Mouse (Mus musculus): ENCODE measurements at regions not wholly inside any gene's neighbourhood (a gene's known extent, or its start where the extent isn't known, plus 50 kb on each side); places are given as distances from the start of the nearest gene placed in this dataset.

DNA sequence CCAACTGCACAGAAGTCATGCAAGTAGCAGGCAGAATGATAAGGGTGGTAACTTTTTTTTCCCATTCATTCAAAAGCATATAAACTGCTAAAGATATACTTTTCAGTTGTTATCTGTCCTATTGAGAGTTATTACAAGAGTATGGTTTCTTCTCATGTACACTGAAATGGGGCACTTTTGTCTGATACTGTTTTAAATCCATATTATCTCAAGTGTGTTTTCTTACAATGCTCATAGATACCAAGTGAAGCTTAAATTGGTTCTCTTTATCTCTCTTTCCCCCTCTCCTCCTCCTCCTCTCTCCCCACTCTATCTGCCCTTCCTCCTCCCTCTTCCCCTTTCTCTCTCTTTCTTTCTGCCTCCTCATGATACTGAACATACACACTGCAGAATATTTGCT, 584.8 kb upstream of the C030005K15Rik start:
- no peak for DNase-seq

GRCm38 (mm10) chr10:98318416-98318815, 591.9 kb upstream of the C030005K15Rik start:
- DNase-seq: no peak

- DNase-seq: no peak
Observed at GRCm38 (mm10) chr10:98323846-98324245, 590.4 kb upstream of the Atp2b1 start.

GRCm38 (mm10) chr10:98324591-98324990, 589.6 kb upstream of the Atp2b1 start:
- no peak for DNase-seq

DNA sequence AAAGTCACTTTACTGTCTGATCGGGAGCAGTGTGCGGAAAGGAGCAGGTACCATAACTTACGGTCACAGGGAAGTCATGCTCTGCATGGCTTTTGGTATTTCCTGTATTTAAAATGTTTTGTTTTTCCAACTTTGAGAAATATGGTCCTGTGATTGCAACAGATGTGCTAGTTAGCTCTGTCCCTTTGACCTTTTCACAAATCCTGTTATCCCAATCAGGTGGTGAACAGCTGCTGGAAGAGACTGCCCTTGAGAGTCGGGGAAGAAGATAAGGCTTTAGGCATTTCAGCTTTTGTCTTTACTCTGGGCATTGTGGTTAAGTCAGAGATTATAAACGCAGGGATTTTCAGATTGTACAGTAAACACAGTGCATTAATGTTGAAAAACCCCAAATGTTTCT, 588.5 kb upstream of the Atp2b1 start:
- no peak for DNase-seq

- DNase-seq: peak; percentile 22
Observed at GRCm38 (mm10) chr10:98332682-98333081, 581.5 kb upstream of the Atp2b1 start.

GRCm38 (mm10) chr10:98333411-98334067, 580.7 kb upstream of the Atp2b1 start:
- DNase-seq: peak; percentile 92

- no peak for DNase-seq
Observed at GRCm38 (mm10) chr10:98343827-98344226, 570.4 kb upstream of the Atp2b1 start.

DNA sequence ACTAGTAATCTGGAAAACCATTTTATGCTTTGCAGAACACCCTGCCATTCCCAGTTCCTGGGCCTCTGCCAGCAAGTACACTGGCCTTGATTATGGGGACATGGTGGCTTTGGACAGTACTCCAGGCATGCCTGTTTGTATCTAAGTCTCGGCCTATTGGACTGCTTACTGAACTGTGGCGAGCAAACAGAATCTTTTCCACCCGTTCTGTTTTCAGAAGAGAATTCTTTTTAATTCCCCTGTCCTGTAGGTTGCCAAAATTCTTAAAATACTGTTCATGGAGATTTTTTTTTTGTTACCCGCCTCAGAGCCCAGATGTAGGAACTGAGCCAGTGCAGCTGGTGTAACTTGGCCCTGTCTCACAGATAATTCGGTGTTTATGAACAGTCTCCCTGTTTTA, 564.7 kb upstream of the Atp2b1 start:
- peak; percentile 59 for DNase-seq

DNA sequence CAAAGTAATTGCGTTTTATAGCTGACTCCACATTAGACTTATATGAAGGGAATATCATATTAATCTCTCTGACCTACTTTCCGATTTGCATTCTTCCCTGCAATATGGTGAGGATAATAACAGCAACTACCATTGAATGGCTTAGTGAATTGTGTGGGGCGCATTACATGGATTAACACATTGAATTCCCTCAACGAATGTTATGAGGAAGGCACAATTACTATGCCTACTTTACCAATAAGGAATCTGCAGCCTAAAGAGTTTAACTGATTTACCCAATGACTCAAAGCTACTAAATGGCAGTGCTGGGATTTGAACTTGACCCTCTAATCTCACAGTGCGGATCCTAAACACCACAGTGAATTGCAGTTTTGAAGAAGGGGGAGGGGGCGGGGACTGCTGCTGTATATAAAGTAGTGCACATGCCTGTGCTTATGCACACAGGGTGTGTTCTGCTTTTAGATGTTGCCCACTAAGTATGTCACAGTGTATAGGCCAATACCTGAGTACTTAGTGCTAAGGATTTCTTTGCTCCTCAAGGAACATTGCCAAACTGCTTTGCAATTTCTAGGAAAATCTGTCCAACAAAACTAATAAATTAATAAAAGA, 563.8 kb upstream of the Atp2b1 start:
- DNase-seq: no peak

- no peak for DNase-seq
Observed at GRCm38 (mm10) chr10:98352061-98352460, 562.1 kb upstream of the Atp2b1 start.

DNA sequence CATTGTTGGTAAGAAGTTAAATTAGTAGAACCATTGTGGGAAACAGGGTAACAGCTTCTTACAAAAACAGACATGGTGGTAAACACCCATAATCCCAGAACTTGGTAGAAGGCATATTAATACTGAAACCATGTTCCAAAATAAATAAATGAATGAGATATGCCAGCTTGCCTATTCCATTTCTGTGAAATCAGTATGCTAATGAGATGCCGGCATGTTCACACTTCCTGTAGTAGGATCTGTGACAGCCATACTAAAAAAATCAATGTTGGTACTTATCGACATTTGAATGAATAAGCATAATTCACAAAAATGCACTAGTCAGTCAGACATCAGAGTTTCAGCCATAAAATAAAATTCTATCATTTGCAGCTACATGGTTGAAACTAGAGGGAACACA, 559.7 kb upstream of the Atp2b1 start:
- DNase-seq: no peak

DNA sequence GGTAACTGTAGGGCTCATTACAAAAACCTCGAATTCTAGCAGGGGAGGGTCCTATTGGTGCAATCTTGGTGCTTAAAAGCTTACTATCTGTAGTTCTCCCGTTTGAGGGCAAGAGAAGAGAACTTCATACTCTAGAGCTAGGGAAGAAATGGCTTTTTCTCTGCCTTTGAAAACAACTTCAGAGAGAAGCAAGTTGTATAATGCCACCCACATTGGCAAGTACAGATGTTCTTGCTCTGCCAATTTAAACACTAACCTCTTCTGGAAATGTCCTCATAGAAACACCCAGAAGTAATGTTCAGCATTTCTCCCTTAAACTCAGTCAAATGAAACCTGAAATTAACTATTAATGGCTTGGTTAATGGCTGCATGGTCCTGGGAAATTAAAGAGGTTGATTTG, 549.6 kb upstream of the Atp2b1 start:
- DNase-seq: no peak

DNA sequence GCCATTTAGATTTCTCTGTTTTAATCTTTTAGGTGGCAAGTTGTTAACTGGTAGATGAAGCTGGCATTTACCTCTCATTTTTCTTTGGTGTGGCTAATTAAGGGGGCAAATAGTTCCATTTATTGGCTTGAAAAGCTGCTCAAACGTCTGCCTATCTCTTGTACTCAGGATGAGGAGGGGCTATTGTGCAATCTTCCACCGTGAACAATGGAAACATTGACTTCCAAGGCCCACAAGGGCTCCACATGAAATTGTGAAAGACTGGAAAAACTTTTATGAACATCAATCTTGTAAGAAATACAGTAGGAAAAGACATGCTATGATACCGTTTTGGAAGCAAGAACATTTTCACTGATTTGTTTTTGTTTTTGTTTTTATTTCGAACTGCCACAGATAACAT, 541.6 kb upstream of the Atp2b1 start:
- DNase-seq: no peak

DNA sequence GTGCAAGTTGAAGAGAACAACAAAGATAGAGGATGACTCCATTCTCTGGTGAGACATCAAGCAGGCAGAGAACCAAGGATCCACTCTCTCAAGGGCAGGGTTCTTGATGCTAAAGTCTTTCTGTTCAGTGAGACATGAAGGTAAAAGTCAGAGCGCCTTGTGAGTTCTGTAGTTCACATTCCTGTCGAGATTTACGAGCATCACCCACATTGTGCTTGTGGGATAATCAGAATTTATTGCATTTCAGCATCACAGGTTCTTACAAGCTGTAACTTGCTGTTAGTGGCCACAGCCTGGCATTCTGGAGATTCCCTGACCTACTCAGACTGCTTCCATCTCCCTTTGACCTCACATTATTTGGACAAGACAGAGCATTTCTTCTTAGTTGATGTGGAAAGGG, 540.9 kb upstream of the Atp2b1 start:
- no peak for DNase-seq

- DNase-seq: no peak
Observed at GRCm38 (mm10) chr10:98374684-98375083, 539.5 kb upstream of the Atp2b1 start.

DNA sequence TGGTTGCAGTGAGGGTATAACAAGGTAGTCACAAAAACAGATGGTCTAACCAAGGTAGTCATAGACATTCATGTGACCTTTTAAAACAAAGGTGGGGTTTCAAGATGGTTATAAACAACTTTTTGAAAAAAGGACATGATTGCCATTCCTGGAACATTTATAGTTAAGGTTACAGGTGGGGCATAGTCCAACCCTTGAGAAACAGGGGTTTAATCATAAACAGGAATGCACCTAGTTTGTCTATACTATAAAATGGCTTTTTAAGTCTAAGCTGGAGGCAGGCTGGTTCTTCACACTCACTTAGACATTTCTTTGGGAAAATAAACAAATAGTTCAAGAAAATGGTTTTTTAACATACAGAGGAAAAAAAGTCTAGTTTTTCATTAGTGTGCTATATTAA, 525.7 kb upstream of the Atp2b1 start:
- DNase-seq: no peak

GRCm38 (mm10) chr10:98399864-98400263, 514.3 kb upstream of the Atp2b1 start:
- no peak for DNase-seq

DNA sequence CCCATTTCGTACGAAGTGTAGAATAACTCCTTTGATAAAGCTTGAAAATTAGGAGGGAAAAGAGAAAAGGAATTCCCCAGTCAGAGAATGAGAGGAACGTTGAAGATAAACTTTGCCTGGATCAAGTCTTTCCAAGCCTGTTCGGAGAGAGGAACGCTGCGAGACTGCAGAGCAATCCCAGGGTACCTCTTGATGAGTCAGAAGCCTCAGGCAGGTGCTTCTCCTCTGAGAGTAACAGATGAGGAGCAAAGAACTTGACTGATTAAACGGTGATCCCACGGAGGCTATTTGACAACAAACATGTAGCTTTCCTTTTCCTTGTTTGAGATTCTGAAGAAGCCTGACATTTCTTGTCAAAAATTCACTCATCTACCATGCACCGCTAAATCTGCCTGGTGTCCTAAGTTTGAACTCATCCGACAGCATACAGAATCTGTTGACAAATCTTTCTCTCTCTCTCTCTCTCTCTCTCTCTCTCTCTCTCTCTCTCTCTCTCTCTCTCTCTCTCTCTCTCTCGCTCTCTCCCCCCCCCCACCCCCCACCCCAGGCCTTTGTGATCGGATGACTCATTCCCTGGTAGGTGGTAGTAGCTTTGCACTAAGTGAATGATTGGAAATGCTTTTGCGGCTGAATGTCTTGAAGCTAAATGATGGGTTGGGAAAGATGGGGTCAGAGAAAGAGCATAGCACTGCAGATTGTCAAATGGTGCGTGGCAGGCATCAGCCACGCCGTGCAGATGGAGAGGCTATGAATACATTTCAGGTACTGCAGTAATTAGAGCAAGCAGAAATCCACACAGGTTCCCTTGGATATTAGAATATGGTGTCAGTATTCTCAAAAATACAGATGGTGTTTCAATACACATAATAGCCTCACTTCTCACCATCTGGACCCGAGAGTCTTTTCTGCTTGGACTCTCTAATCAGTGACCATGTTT, 496.1 kb upstream of the Atp2b1 start:
- peak; percentile 22 for DNase-seq

DNA sequence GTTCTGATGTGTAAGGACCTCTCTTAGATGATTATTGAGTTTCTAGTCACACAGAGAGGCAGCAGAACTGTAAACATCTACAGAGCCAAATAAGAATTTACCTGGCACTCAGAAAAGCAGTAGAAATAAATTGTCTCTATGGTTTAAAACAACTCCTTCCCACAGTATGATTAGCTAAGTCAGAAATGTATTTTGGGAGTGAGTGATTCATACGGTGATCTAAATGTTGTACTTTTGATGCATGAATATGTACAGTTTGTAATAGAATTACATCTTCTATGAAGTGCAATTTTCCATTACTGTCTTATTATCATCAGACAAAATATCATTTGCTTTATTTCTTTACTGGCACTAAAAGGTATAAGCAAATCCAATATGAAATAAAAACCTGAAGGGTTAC, 489.8 kb upstream of the Atp2b1 start:
- DNase-seq: no peak

GRCm38 (mm10) chr10:98434974-98435373, 479.2 kb upstream of the Atp2b1 start:
- no peak for DNase-seq

- no peak for DNase-seq
Observed at GRCm38 (mm10) chr10:98461538-98461937, 452.7 kb upstream of the Atp2b1 start.

DNA sequence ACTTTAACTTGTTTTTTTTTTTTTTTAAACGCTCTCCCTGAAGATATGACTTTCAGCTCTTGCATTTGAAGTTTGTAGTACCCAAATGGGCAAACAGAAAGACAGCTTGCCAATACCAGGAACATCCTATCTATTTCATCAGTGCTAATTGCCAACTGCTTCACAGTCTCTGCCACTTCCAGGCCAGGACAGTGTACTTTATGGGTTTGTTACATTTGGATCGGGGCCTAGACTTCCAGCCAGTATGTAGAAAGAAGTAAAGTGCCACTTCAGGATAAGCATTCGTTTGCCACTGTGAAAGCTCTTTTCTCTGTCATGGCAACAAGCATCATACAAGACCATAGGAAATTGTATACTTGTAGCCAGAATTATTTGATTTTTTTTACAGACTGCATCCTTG, 439.6 kb upstream of the Atp2b1 start:
- DNase-seq: no peak

Measured in cerebellum, adult 9-11 months (tissue).